Mouse (Mus musculus) frontal cortex, adult 2 months (tissue): Measurements from ENCODE around the gene Clba1. TPM values are rescaled to one million over a fixed set of nuclear protein-coding genes. Genes with fewer than 3 reads are reported as not detected.
A peak's percentile ranks its signal among the peaks of the same experiment; 100 is the strongest.

ENCODE experiments used
- DNase-seq, 2 experiments: peaks; one replicate each; pipeline ENCODE4 v3.0.0; 2022; ENCODE audit warnings: low spot score in 1 of 2; ENCODE audit errors: extremely low spot score in 1 of 2
- polyA plus RNA-seq: library from polyadenylated mRNA; depleted of rRNA; stranded (reverse); fragments of >200 nt; gene quantifications from 2 replicates; pipeline ENCODE4 v1.2.3, GENCODE M21; 2012; rRNA removed

Clba1 gene
- 13.8 and 14.1 TPM in 2 replicates for polyA plus RNA-seq

GRCm38 (mm10) chr12:112808587-112809364, at the start of gene Clba1:
Clba1 (plus strand) TSS chr12:112808937.
- DNase-seq: peak; percentile 88 to 94

- no peak for DNase-seq
Observed at GRCm38 (mm10) chr12:112759471-112759870, 49.3 kb upstream of the Clba1 start.

- no peak for DNase-seq
Observed at GRCm38 (mm10) chr12:112760154-112760926, 48.4 kb upstream of the Clba1 start, which contains the start of gene Pld4. Pld4 (plus strand) TSS chr12:112760655.

- DNase-seq: no peak
Observed at GRCm38 (mm10) chr12:112761411-112761810, 47.3 kb upstream of the Clba1 start.

- no peak for DNase-seq
Observed at GRCm38 (mm10) chr12:112762018-112762417, 46.7 kb upstream of the Clba1 start.

- no peak for DNase-seq
Observed at GRCm38 (mm10) chr12:112763176-112763575, 45.6 kb upstream of the Clba1 start.

GRCm38 (mm10) chr12:112764141-112764540, 44.6 kb upstream of the Clba1 start:
- DNase-seq: no peak

GRCm38 (mm10) chr12:112764991-112765390, 43.7 kb upstream of the Clba1 start:
- DNase-seq: no peak

- no peak for DNase-seq
Observed at GRCm38 (mm10) chr12:112766586-112766985, 42.2 kb upstream of the Clba1 start.

GRCm38 (mm10) chr12:112767036-112767890, 41.5 kb upstream of the Clba1 start:
- no peak for DNase-seq

GRCm38 (mm10) chr12:112768166-112768565, 40.6 kb upstream of the Clba1 start:
- DNase-seq: no peak

- peak in 1 of 2 experiments; percentile 32 for DNase-seq
Observed at GRCm38 (mm10) chr12:112769031-112769430, 39.7 kb upstream of the Clba1 start.

- DNase-seq: no peak
Observed at GRCm38 (mm10) chr12:112769751-112770150, 39.0 kb upstream of the Clba1 start.

- no peak for DNase-seq
Observed at GRCm38 (mm10) chr12:112770396-112770795, 38.3 kb upstream of the Clba1 start.

GRCm38 (mm10) chr12:112772306-112772705, 36.4 kb upstream of the Clba1 start:
- no peak for DNase-seq

GRCm38 (mm10) chr12:112773366-112773765, 35.4 kb upstream of the Clba1 start:
- DNase-seq: no peak

- no peak for DNase-seq
Observed at GRCm38 (mm10) chr12:112774026-112774425, 34.7 kb upstream of the Clba1 start.

GRCm38 (mm10) chr12:112774481-112774880, 34.3 kb upstream of the Clba1 start:
- DNase-seq: no peak

- DNase-seq: no peak
Observed at GRCm38 (mm10) chr12:112791026-112791425, 17.7 kb upstream of the Clba1 start.

- no peak for DNase-seq
Observed at GRCm38 (mm10) chr12:112793601-112794355, 15.0 kb upstream of the Clba1 start.
